Mouse (Mus musculus): ENCODE measurements around the gene Vmn2r68.

The Vmn2r68 gene

GRCm38 (mm10) chr7:85237683-85238082 lies at the start of gene Vmn2r68:
Vmn2r68 (minus strand) TSS chr7:85237783.
- no peak for ATAC-seq (ENCODE audit: low TSS enrichment)
